Mouse (Mus musculus) mature B cell (primary cell): ENCODE results near the gene Opn1sw.

ENCODE experiments used
- in situ Hi-C: fragments of 300-500 bp; cut with MboI; formaldehyde crosslinking; loops from 2 replicates; pipeline ENCODE4 v1.14.3; 2019

Opn1sw gene

GRCm38 (mm10) chr6:29388052-29388518, at the start of gene Opn1sw:
Gene Opn1sw, minus strand, starts transcription at chr6:29388468.
- in situ Hi-C loops, result no loop called here

DNA sequence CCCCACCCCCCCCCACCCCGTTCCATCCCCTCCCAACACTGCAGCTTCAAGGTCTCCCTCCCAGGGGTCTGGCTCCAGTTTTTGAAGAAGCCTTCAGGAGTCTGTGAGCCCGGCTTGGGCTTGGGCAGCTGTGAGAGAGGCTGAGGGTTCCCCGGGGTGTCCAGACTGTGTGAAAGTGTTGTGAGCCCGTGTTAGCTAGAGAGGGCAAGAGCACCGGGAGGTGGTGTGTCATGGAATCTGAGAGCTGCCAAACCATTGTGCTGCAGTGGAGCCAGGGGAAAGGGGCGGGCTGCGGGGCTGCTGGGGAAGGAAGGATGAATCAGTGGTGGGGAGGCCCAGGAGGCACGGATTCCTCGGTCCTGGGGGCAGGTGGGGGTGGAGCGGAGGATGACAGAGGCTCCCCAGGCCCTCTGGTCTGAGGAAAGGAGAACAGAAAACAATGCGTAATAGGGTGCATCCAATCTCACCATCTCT, 48.2 kb upstream of the Opn1sw start:
- in situ Hi-C loops, result no loop called here

DNA sequence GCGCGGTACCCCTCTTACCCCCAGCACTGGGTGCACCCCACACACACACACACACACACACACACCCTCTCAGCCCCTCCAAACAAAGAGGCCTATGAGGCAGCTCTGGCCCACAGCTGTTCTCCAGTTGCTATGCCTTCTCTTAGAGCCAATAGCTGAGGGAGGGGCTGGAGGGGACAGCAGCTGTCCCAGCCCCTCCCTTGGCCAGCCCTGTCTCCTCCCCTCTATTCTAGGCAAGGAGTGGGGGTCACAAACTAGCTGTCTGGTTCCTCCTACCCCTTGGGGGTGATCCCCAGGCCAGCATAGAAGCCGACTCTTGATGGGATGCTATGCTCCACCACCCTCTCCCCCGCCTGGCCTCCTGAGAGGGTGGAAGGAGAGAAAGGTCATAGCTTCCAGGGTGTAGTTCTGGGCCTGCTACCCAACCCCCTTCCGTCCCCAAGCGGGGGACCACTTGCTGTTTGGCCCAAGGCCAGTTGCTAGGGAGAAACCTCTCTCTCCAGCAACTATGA, 47.7 kb upstream of the Opn1sw start:
- in situ Hi-C loops, result no loop called here

GRCm38 (mm10) chr6:29434911-29435691, 46.8 kb upstream of the Opn1sw start:
- in situ Hi-C loops, result no loop called here

DNA sequence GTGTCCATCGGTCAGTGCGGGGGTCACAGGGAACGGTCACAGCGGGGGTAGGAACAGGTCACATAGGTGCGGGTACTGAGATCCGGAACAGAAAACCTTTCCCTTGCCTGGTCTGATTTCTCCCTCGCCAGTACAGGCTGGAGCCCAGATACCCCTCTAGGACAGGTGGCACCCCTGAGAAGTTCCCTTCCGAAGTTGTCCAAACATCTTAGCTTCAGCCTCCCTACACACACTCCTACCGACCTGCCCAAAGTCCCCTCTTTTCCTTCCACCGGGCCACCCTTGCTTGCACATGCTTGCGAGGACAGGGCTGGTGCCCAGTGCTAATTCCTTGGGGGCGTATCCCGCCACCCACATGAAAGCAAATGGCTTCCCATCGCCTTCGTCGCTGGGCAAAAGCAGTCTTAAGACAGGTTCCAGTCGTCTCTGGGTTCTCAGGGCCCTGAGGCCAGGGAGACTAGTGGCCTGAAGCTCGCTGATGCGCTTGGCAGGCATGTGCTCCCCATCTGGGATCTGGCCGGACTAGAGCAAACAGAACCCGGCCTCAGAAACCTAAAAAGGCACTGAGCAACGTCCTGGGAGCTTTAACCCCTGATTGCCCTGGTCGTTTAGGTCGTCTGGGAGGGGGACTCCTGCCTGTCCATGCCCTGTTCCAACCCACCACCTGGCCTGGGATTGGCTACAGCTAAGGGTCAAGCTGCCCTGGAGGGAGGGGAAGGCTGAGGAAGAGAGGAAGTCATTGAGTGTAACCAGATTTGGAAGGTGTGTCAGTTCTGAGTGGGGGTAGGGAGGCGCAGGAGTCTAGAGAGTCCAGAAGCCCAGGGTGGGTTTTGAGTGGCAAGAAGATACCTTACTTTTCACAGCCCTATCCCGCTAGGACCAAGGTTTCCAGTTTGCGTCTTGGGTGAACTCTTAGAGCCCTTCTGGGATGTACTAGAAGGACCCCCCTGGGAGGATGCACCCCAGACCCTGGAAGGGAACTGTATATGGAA, 45.8 kb upstream of the Opn1sw start:
- in situ Hi-C loops, result no loop called here

GRCm38 (mm10) chr6:29433038-29433803, 45.0 kb upstream of the Opn1sw start, which contains the start of gene Flnc:
Gene Flnc, plus strand, starts transcription at chr6:29433256.
- in situ Hi-C loops, result no loop called here

DNA sequence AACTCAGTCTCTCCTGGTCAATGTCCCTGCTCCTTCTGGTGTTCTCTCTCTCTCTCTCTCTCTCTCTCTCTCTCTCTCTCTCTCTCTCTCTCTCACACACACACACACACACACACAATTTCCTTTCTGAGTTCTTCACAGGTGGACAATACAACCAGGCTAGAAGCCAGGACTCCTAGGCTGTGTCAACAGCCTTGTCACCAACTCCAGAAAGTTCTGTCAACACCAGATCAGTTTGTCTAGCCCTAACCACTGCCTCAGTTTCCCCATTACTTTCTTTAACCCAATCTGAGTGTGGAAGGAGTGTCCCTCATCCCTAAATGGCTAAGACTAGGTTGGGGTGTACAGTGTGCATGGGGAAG, 44.4 kb upstream of the Opn1sw start:
- in situ Hi-C loops, result no loop called here

GRCm38 (mm10) chr6:29432156-29432555, 43.9 kb upstream of the Opn1sw start:
- in situ Hi-C loops, result no loop called here

GRCm38 (mm10) chr6:29431473-29431872, 43.2 kb upstream of the Opn1sw start:
- in situ Hi-C loops, result no loop called here

DNA sequence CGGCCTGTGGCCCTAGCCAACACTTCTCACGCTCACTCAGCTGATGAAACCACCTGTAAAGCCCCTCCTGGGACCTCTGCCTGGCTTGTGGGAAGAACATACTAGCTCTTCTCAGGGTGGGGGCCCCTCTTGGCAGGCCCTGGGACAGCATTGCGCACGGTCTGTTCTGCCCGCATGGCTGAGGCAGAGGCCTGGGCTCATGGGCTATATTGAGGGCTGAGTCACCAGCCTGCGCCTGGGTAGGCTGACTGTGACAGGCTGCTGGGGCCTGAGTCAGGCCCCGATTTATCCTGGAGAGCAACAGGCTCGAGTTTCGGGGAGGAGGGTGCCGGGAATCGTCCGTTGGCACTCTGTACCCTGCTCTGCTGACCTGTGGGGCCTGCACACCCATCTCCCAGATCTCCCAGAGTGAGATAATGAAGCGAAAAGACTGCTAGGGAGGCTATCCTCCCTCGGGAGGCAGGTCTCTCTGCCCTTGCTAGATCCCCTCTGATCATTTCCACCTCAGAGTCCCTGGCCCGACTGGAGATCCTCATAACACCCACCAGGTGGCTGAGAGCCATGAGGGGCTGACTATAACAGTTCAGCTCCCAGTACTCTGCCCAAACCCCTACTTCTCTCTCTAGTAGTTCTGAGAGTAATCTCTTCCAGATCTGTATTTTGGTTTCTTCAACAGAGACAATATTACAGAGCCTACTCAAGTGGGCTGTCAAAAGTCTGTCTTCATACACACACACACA, 42.6 kb upstream of the Opn1sw start:
- in situ Hi-C loops, result no loop called here

- in situ Hi-C loops, result no loop called here
These were observed 39.9 kb upstream of the Opn1sw start for GRCm38 (mm10) chr6:29428171-29428570.

GRCm38 (mm10) chr6:29426331-29426730, 38.1 kb upstream of the Opn1sw start:
- in situ Hi-C loops, result no loop called here

- in situ Hi-C loops, result no loop called here
These were observed 36.9 kb upstream of the Opn1sw start for GRCm38 (mm10) chr6:29425118-29425517.

DNA sequence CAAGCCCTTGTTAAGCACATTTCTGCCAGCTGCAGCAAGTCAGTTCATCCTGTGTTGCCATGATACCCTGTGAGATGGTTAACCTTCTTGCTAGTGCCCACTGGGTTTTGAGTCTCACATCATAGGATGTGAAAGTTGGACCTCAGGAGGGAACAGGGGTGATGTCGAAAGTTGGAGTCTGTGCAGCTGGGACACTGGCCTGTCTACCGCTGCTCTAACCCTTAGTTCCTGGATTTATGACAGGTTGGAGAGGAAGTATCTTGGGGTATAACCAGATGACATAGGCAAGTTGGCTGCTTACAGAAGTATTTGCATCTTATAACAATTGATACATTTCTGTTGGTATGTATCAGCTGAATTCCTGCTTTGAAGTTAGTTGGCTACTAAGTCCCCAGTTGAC, 32.3 kb upstream of the Opn1sw start:
- in situ Hi-C loops, result no loop called here

DNA sequence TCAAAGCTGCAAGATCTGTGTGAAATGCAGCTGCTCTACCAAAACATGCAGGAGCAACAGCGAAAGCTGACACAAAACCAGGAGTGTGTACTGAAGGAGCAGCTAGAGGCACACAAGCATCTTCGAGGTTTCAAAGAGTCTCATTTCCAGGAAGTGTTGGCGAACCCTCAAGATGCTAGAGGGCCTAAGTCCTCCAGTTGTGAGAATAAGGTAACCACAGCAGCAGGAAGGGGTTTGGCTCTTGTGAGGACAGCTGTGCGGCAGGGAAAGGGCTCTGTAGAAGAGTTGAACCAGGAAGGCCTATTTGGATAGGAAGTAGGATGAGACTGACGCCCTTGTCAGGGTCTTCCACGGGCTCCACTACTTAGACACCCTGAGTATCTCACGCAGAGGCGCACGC, 27.2 kb upstream of the Opn1sw start:
- in situ Hi-C loops, result no loop called here

DNA sequence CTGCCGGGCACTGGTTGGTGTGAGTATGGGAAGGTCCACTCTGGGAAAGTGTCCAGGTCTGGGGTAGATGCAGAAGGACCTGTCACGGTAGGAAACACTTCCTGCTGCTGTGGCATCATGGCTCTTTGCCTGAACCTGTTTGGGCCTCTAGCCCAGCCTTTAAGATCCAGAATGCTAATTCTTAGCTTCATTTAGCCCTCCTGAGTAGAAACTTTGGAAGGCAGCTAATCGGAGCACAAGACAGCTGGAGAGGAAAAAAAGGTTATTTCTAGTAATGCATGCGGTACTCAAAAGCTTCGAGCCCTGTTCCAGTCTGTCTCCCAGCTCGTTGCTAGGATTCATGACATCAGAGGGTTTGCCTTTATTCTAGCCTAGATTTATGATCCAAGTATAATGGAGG, 18.1 kb upstream of the Opn1sw start:
- in situ Hi-C loops, result no loop called here

GRCm38 (mm10) chr6:29402693-29403342, 14.6 kb upstream of the Opn1sw start:
- in situ Hi-C loops, result no loop called here

- in situ Hi-C loops, result no loop called here
These were observed 11.6 kb upstream of the Opn1sw start for GRCm38 (mm10) chr6:29399851-29400250.

GRCm38 (mm10) chr6:29397575-29397974, 9.3 kb upstream of the Opn1sw start:
- in situ Hi-C loops, result no loop called here
